Mouse (Mus musculus): ENCODE measurements around the gene Hpn. TPM values are rescaled to one million over a fixed set of nuclear protein-coding genes. Genes with fewer than 3 reads are reported as not detected.

Hpn gene
- polyA plus RNA-seq, 1 experiment from 2014 or later: 0.59 TPM

GRCm38 (mm10) chr7:31053882-31054447 lies 61.1 kb downstream of the Hpn start:
- no peaks in the 10 kb centered on the region for H3K79me2 ChIP-seq (ENCODE audit: inconsistent target)
- H3K27ac ChIP-seq: no peak overlapping the region
- no peaks in the 10 kb centered on the region for H3K36me3 ChIP-seq (ENCODE audit: inconsistent target)
- WGBS (ENCODE audit: missing documents): 82% methylated on average over 10 of the region's 10 CpGs
- no peak overlapping the region for H3K4me3 ChIP-seq (ENCODE audit: inconsistent target)

- Histone ChIP-seq H3K27ac (no peak overlapping the region), H3K36me3 (ENCODE audit: inconsistent target) (no peaks in the 10 kb centered on the region), H3K4me3 (ENCODE audit: inconsistent target) (no peak overlapping the region), H3K79me2 (ENCODE audit: inconsistent target) (no peaks in the 10 kb centered on the region)
- 17% methylated on average over 34 of the region's 34 CpGs for WGBS (ENCODE audit: missing documents)
These were observed 62.3 kb downstream of the Hpn start for GRCm38 (mm10) chr7:31052636-31053434.

- no peaks in the 10 kb centered on the region for H3K36me3 ChIP-seq (ENCODE audit: inconsistent target)
- no peak overlapping the region for H3K27ac ChIP-seq
- H3K79me2 ChIP-seq (ENCODE audit: inconsistent target): no peaks in the 10 kb centered on the region
- WGBS (ENCODE audit: missing documents): 9% methylated on average over 22 of the region's 22 CpGs
- H3K4me3 ChIP-seq (ENCODE audit: inconsistent target): no peak overlapping the region
These were observed 62.8 kb downstream of the Hpn start for GRCm38 (mm10) chr7:31052251-31052635.

GRCm38 (mm10) chr7:31051321-31052021 lies 63.6 kb downstream of the Hpn start, which contains the start of gene Fxyd7:
TSS of gene Fxyd7 (minus strand) at chr7:31051467.
- Histone ChIP-seq H3K4me3 (ENCODE audit: inconsistent target) (no peak within 1 kb of the TSS), H3K27ac (no peak within 1 kb of the TSS), H3K79me2 (ENCODE audit: inconsistent target) (no peaks in the 10 kb centered on the region), H3K36me3 (ENCODE audit: inconsistent target) (no peaks in the 10 kb centered on the region)
- 5% methylated on average over 26 of the region's 28 CpGs for WGBS (ENCODE audit: missing documents)

- 14% methylated on average over 7 of the region's 9 CpGs for WGBS (ENCODE audit: missing documents)
- no peaks in the 10 kb centered on the region for H3K36me3 ChIP-seq (ENCODE audit: inconsistent target)
- H3K4me3 ChIP-seq (ENCODE audit: inconsistent target): no peak overlapping the region
- H3K27ac ChIP-seq: no peak overlapping the region
- H3K79me2 ChIP-seq (ENCODE audit: inconsistent target): no peaks in the 10 kb centered on the region
These were observed 64.2 kb downstream of the Hpn start for GRCm38 (mm10) chr7:31050921-31051320.

- no peaks in the 10 kb centered on the region for H3K79me2 ChIP-seq (ENCODE audit: inconsistent target)
- 12% methylated on average over 6 of the region's 6 CpGs for WGBS (ENCODE audit: missing documents)
- H3K4me3 ChIP-seq (ENCODE audit: inconsistent target): no peak overlapping the region
- H3K27ac ChIP-seq: no peak overlapping the region
- no peaks in the 10 kb centered on the region for H3K36me3 ChIP-seq (ENCODE audit: inconsistent target)
These were observed 64.6 kb downstream of the Hpn start for GRCm38 (mm10) chr7:31050487-31050886.

- WGBS (ENCODE audit: missing documents): 4% methylated on average over 11 of the region's 15 CpGs
- Histone ChIP-seq H3K27ac (no peak overlapping the region), H3K4me3 (ENCODE audit: inconsistent target) (no peak overlapping the region), H3K79me2 (ENCODE audit: inconsistent target) (no peaks in the 10 kb centered on the region), H3K36me3 (ENCODE audit: inconsistent target) (no peaks in the 10 kb centered on the region)
These were observed 65.2 kb downstream of the Hpn start for GRCm38 (mm10) chr7:31049846-31050281.

GRCm38 (mm10) chr7:31049135-31049845 lies 65.8 kb downstream of the Hpn start:
- 23% methylated on average over 5 of the region's 5 CpGs for WGBS (ENCODE audit: missing documents)
- Histone ChIP-seq H3K4me3 (ENCODE audit: inconsistent target) (no peak overlapping the region), H3K79me2 (ENCODE audit: inconsistent target) (no peaks in the 10 kb centered on the region), H3K36me3 (ENCODE audit: inconsistent target) (no peaks in the 10 kb centered on the region), H3K27ac (no peak overlapping the region)

Other genes with a start within 250 kb of the Hpn start
- gene Cd22, start 234.9 kb downstream of the Hpn start, polyA plus RNA-seq (2018): 15.6 to 31.6 TPM (median 22.5 TPM) in 3 replicates
- 0.43 to 1.9 TPM (median 0.78 TPM) in 3 replicates for gene Mag, start 200.4 kb downstream of the Hpn start, polyA plus RNA-seq (2018)
- gene Hamp2, start 190.6 kb downstream of the Hpn start, polyA plus RNA-seq (2018): not detected in 3 replicates
- not detected in 3 replicates for gene Hamp, start 171.3 kb downstream of the Hpn start, polyA plus RNA-seq (2018)
- 95.7 to 263 TPM (median 152 TPM) in 3 replicates for gene Usf2, start 158.5 kb downstream of the Hpn start, polyA plus RNA-seq (2018)
- 0.29 to 2.2 TPM (median 0.38 TPM) in 3 replicates for gene Lsr, start 141.8 kb downstream of the Hpn start, polyA plus RNA-seq (2018)
- 0.21 to 0.26 TPM in 2 of 3 replicates, not detected in the other for gene Fam187b, start 141.5 kb downstream of the Hpn start, polyA plus RNA-seq (2018)
- 662 to 1,499 TPM (median 1,028 TPM) in 3 replicates for gene Fxyd5, start 72.8 kb downstream of the Hpn start, polyA plus RNA-seq (2018)
- gene Fxyd7, start 63.8 kb downstream of the Hpn start, polyA plus RNA-seq (2018): not detected in 3 replicates
- gene Fxyd1, start 58.1 kb downstream of the Hpn start, polyA plus RNA-seq (2018): not detected in 3 replicates
- 0.14 to 0.27 TPM (median 0.22 TPM) in 3 replicates for gene Lgi4, start 55.9 kb downstream of the Hpn start, polyA plus RNA-seq (2018)
- not detected in 3 replicates for gene Fxyd3, start 38.6 kb downstream of the Hpn start, polyA plus RNA-seq (2018)
- gene Scn1b, start 11.7 kb upstream of the Hpn start, polyA plus RNA-seq (2018): 6.4 to 26.6 TPM (median 13.9 TPM) in 3 replicates
- gene Gramd1a, start 40.6 kb upstream of the Hpn start, polyA plus RNA-seq (2018): 30.4 to 56.1 TPM (median 32.6 TPM) in 3 replicates
- gene Scgb2b2, start 175.2 kb upstream of the Hpn start, polyA plus RNA-seq (2018): not detected in 3 replicates
- not detected in 3 replicates for gene Scgb1b2, start 176.5 kb upstream of the Hpn start, polyA plus RNA-seq (2018)
- not detected in 3 replicates for gene Scgb2b3, start 246.8 kb upstream of the Hpn start, polyA plus RNA-seq (2018)